Mouse (Mus musculus) midbrain, embryonic 14.5 days (tissue): ENCODE measurements around the gene Stambp. TPM values are rescaled to one million over a fixed set of nuclear protein-coding genes. Genes with fewer than 3 reads are reported as not detected.

ENCODE experiments used
- ATAC-seq: fragments of 200-750 bp; cut with Nextera tagmentation; 2 replicates; pipeline ENCODE4 v1.8.0; 2017; ENCODE audit warnings: moderate number of reproducible peaks, moderate library complexity; ENCODE audit not compliant: low FRiP score, low TSS enrichment
- DNase-seq: peaks from one replicate; pipeline ENCODE4 v3.0.0-alpha.2; 2015
- H3K27ac ChIP-seq: fragments of 300-500 bp; sonication (generic); replicated peaks from 2 replicates; pipeline ENCODE4 v1.5.1; 2014; ENCODE audit warnings: mild to moderate bottlenecking, low read depth, low read length, moderate library complexity
- H3K27me3 ChIP-seq: fragments of 300-500 bp; sonication (generic); 2 replicates; pipeline ENCODE4 v1.6.1; 2014; ENCODE audit warnings: low read length, control low read depth, mixed read lengths; ENCODE audit not compliant: control insufficient read depth, insufficient read depth
- H3K36me3 ChIP-seq: fragments of 300-500 bp; sonication (generic); 2 replicates; pipeline ENCODE4 v1.6.1; 2014; ENCODE audit warnings: low read length, control low read depth; ENCODE audit not compliant: control insufficient read depth, insufficient read depth
- H3K4me1 ChIP-seq: fragments of 300-500 bp; sonication (generic); 2 replicates; pipeline ENCODE4 v1.6.1; 2014; ENCODE audit warnings: mild to moderate bottlenecking, antibody characterized with exemption, low read length, control low read depth; ENCODE audit not compliant: control insufficient read depth, insufficient read depth
- H3K4me2 ChIP-seq: fragments of 300-500 bp; sonication (generic); 2 replicates; pipeline ENCODE4 v1.6.1; 2014; ENCODE audit warnings: mild to moderate bottlenecking, low read length, moderate library complexity
- H3K4me3 ChIP-seq: fragments of 300-500 bp; sonication (generic); replicated peaks from 2 replicates; pipeline ENCODE4 v1.5.1; 2014; ENCODE audit warnings: low read depth, low read length
- H3K9ac ChIP-seq: fragments of 300-500 bp; sonication (generic); replicated peaks from 2 replicates; pipeline ENCODE4 v1.6.1; 2014; ENCODE audit warnings: mild to moderate bottlenecking, low read length, moderate library complexity
- H3K9me3 ChIP-seq: fragments of 300-500 bp; sonication (generic); 2 replicates; pipeline ENCODE4 v1.6.1; 2016; ENCODE audit warnings: low read length, control low read depth, mixed read lengths; ENCODE audit not compliant: control insufficient read depth
- WGBS: fragments of 180-500 bp; shearing (Covaris S2); extraction: QIAGEN DNeasy Blood & Tissue Kit; methylation state at CpG from one replicate; pipeline ENCODE4 v1.1.7; 2014; 5-methylcytosine and 5-hydroxymethylcytosine counted together
- polyA plus RNA-seq: library from polyadenylated mRNA; unstranded; fragments of >200 nt; fragmentation: Nextera tagmentation; extraction: Ambion mirVana; gene quantifications from 2 replicates; pipeline ENCODE4 v1.2.1, GENCODE M21; 2014

Gene Stambp
- polyA plus RNA-seq, 1 experiment from 2014 or later: 63.6 TPM

DNA sequence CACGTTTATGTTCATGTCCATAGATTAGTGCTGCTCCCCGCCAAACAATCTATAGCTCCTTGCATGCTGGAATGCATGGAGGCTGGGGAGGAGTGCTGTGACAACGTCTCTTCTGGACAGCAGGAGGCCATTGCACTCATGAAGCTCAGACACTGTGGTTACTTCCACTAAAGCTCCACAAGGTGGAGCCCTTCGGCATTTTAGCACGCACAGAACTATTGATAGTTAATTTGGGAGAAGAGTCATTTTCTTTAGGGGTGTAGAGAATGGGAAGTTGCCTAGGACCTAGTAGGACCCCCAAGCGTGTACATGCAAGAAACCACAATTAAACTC lies 10.4 kb upstream of the Stambp start:
- H3K9me3 ChIP-seq: no peaks in the 10 kb centered on the region
- ATAC-seq (no peak), DNase-seq (peak; percentile 88)
- 3% methylated on average over 6 of the region's 6 CpGs for WGBS
- H3K4me2 ChIP-seq: peak overlapping the region; percentile 35; the same call in 1 of the 2 replicates
- no peaks in the 10 kb centered on the region for H3K4me1 ChIP-seq
- no peaks in the 10 kb centered on the region for H3K27me3 ChIP-seq
- no peaks in the 10 kb centered on the region for H3K36me3 ChIP-seq
- H3K9ac ChIP-seq: peak overlapping the region; percentile 36; the same call in 1 of the 2 replicates
- H3K27ac ChIP-seq: no peak overlapping the region
- no peak overlapping the region for H3K4me3 ChIP-seq

DNA sequence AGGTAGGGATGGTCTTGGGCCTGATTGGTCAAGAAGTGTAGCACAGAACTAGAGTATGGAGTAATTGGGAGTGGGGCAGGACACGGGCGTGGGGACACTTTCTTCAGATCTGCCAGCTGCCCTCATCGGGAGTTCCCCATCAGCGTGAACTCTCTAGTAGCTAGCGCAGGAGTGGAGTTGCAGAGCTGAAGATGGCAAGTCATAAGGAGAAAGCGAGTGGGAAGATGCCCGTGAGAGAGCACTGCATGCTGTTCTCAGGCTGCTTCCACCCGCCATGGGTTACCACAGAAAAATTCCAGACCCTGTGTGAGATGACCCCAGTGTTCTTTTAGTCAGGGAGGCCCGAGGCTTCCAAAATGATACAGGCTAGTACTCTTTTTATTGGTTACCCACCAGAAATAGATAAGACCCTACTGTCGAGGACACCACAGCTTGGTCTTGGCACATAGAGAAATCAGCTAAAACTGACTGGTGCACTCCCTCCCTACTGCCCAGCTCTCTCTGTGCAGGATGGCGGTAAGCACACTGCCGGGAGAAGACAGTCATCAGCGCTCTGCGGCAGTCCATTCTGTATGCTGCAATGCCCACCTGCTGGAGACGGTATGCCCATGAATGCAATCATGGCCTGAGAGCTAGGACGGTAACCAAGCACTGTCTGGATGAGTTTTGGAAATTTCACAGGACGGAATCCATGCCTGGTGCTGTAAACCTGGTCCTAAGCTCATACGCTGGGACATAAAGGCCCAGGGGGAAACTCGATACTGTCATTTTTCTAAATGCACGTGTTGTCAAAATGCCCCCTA lies 9.8 kb upstream of the Stambp start:
- Histone ChIP-seq H3K9ac (peak overlapping the region; percentile 36; the same call in 1 of the 2 replicates), H3K4me1 (no peaks in the 10 kb centered on the region), H3K4me2 (peak overlapping the region; percentile 35; the same call in 1 of the 2 replicates), H3K9me3 (no peaks in the 10 kb centered on the region), H3K4me3 (no peak overlapping the region), H3K27ac (no peak overlapping the region), H3K36me3 (no peaks in the 10 kb centered on the region), H3K27me3 (no peaks in the 10 kb centered on the region)
- WGBS: 42% methylated on average over 20 of the region's 20 CpGs
- ATAC-seq (no peak), DNase-seq (peak; percentile 1)

DNA sequence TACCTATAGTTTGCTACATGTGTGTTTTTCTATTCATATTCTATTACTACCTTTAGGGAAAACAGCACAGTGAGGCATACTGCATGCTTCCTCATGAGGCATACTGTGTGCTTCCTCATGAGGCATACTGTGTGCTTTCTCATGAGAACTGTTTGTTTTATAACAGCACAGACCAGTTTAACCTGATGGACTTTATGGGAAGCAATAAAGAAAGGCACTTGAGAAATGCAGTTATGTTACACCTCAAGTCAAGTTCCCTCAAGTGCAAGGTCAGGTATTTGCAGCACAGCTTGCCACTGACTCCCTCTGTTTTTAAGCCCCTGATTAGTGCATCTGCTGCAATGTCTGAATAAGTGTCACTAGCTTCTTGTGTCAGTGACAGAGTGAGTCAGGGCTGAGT lies 5.0 kb upstream of the Stambp start:
- Histone ChIP-seq H3K9ac (no peak overlapping the region), H3K27ac (no peak overlapping the region), H3K27me3 (no peaks in the 10 kb centered on the region), H3K36me3 (no peaks in the 10 kb centered on the region), H3K4me1 (peaks cover 4% of the 10 kb centered on the region; the same call in 1 of the 2 replicates), H3K4me2 (no peak overlapping the region), H3K9me3 (no peaks in the 10 kb centered on the region), H3K4me3 (no peak overlapping the region)
- no peak for ATAC-seq
- no peak for DNase-seq

DNA sequence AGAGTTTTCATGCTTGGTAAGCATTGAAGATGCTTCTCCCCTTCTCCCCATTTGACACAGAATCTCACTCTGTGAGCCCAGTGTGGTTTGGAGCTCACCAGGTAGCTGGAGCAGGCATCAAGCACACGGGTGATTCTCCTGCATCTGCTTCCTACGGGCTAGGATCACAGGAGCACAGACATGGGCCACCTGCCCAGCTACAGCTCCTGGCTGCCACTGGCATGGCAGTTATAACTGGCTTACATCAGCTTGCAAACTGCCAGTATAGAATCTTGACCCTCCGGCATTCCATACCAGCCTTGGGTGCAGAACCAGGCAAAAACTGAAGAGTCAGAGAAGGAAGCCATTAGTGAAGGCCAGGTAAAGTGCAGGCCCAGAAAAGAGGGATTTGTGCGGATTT lies 3.1 kb upstream of the Stambp start:
- H3K27ac ChIP-seq: no peak overlapping the region
- ATAC-seq (no peak), DNase-seq (no peak)
- no peak overlapping the region for H3K4me2 ChIP-seq
- 85% methylated on average over 4 of the region's 4 CpGs for WGBS
- peaks cover 15% of the 10 kb centered on the region; the same call in 1 of the 2 replicates for H3K4me1 ChIP-seq
- no peaks in the 10 kb centered on the region for H3K9me3 ChIP-seq
- no peaks in the 10 kb centered on the region for H3K27me3 ChIP-seq
- no peaks in the 10 kb centered on the region for H3K36me3 ChIP-seq
- H3K4me3 ChIP-seq: no peak overlapping the region
- no peak overlapping the region for H3K9ac ChIP-seq

DNA sequence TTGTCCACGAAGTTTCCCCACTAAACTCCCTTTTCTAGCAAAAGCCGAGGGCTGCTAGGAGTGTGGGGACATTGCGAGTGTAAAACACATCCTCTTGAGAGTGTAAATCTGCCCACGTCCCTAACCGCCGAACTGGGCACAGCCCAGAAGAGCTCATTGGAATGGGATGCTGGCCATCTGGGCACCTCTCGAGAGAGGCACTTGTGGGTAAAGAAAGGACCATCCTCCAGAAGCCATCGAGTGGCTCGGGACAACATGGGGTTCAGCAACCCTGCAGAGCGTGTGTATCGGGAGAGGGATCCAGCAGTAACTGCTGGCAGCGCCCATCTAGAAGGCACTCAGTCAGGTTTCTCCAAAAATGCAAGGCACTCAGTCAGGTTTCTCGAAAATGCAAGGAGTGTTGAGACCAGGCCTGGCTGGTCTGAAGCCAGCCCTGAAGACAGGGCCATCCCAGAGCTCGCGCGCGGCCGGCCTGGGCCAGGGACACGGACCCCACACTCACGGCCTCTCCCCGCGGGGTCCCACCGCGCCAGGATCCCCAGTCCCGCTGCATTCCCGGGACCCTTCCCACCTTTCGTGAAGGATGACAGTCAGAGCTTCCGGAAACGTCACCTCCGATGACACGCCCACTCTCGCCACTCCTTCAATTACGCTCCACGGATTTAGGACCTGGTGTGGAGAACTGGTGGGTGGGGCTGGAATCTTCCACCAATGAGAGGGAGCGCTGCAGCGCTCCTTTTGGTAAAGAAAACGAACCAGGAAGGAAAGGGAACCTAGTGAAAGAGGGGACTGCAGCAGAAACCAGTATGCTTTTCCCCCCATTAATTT lies 475 bp downstream of the Stambp start:
- Histone ChIP-seq H3K4me1 (peaks cover 15% of the 10 kb centered on the region; the same call in 1 of the 2 replicates), H3K4me2 (peak overlapping the region; percentile 93), H3K9me3 (no peaks in the 10 kb centered on the region), H3K4me3 (peak overlapping the region; percentile 79), H3K36me3 (peaks cover 17% of the 10 kb centered on the region; the same call in 1 of the 2 replicates), H3K9ac (peak overlapping the region; percentile 86), H3K27ac (peak overlapping the region; percentile 90), H3K27me3 (no peaks in the 10 kb centered on the region)
- peak; percentile 97 for ATAC-seq
- peak; percentile 97 for DNase-seq
- WGBS: 6% methylated on average over 37 of the region's 37 CpGs

DNA sequence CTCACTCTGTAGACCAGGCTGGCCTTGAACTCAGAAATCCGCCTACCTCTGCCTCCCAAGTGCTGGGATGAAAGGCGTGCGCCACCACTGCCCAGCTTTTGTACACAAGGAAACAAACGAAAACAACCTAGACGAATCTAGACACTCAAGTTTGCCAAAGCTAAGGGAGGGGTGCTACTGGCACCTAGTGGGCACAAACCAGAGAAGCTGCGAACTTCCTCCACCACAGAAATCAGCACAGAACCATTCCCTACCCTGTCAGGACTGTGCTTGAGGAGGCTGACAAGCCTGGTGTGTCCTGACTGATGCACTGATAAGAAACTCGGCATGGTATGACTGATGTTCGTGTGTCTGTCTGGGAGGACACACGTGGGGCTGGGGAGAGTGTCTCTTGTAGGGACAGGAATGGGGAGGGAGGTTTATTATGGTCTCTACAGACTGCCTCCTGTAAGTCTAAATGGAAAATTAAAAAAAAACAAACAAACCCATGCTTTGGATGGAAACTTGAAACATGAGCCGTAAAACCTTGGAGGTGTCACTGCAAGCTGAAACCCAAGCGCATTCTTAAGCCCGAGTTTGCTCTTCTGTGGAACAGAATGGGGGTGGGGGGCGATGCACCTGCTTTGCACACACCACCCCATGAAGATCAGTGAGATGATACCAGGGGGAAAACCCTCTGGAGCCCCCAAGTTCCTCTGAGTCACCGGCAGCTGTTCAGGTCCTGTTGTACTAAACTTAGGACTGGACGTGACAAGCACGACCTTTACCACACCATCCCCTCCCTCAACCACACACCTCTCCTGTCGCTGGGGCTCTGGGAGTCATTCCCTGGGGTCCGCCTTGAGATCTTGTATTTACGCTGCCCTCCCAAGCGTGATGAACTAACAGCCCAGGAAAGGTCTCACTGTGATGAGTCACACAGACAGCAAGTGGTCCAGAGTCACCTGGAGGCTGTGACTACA lies 3.3 kb downstream of the Stambp start:
- DNase-seq: peak; percentile 6
- peaks cover 42% of the 10 kb centered on the region for H3K36me3 ChIP-seq
- ATAC-seq: no peak

DNA sequence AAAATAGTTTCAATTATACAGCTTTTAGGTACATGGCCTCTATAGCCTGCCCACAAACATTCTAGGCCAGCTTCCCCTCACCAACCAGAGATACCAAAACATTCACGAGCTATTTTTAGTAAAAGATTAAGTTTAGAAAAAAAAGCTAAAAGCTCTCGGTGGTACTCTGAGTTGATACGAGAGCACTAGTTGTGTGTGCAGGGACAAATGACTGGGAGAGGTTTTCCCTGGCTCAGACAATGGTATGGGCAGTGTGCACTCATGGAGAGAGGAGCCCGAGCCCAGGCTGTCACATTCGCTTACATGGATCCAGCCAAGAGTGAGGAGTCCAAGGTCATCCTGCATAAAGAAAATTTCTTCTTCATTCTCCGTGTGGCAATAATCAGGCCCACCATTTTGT lies 16.6 kb downstream of the Stambp start:
- Histone ChIP-seq H3K36me3 (peaks cover 68% of the 10 kb centered on the region), H3K4me1 (no peaks in the 10 kb centered on the region), H3K9ac (no peak overlapping the region), H3K9me3 (no peaks in the 10 kb centered on the region), H3K27ac (no peak overlapping the region), H3K4me2 (no peak overlapping the region), H3K4me3 (no peak overlapping the region), H3K27me3 (no peaks in the 10 kb centered on the region)
- WGBS: 84% methylated on average over 6 of the region's 6 CpGs
- no peak for ATAC-seq
- DNase-seq: no peak

More for the DNA sequence above, 3.3 kb downstream of the Stambp start:
- no peak overlapping the region for H3K27ac ChIP-seq
- no peaks in the 10 kb centered on the region for H3K9me3 ChIP-seq
- no peak overlapping the region for H3K4me3 ChIP-seq
- H3K9ac ChIP-seq: no peak overlapping the region
- H3K4me1 ChIP-seq: peaks cover 15% of the 10 kb centered on the region; the same call in 1 of the 2 replicates
- no peaks in the 10 kb centered on the region for H3K27me3 ChIP-seq
- no peak overlapping the region for H3K4me2 ChIP-seq
- 76% methylated on average over 20 of the region's 20 CpGs for WGBS

DNA sequence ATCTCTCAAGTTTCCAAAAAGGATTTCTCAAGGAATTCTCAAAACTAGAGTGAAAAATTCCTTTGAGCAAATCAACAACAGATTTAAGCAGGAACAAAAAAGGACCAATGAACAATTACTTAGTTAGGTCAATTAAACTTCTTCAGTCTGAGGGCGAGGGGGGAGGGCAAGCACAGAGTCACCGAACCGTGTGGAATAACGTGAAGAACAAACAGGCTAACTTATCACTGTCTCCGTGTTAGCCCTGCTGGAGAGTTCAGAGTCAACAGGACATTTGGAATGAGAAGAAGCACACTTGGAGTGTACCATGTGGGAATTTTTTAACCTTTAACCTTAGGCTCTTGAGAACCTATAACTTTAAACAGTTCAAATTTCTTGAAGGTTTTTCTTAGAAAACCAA lies 24.2 kb downstream of the Stambp start:
- H3K4me3 ChIP-seq: no peak overlapping the region
- H3K27me3 ChIP-seq: no peaks in the 10 kb centered on the region
- ATAC-seq (no peak), DNase-seq (no peak)
- no peak overlapping the region for H3K4me2 ChIP-seq
- H3K9me3 ChIP-seq: no peaks in the 10 kb centered on the region
- no peaks in the 10 kb centered on the region for H3K4me1 ChIP-seq
- H3K9ac ChIP-seq: no peak overlapping the region
- peaks cover 29% of the 10 kb centered on the region for H3K36me3 ChIP-seq
- 61% methylated on average over 5 of the region's 5 CpGs for WGBS
- H3K27ac ChIP-seq: no peak overlapping the region
